Mouse (Mus musculus) MEL (cell line): Measurements from ENCODE around the gene Ndufb6. TPM values are rescaled to one million over a fixed set of nuclear protein-coding genes. Genes with fewer than 3 reads are reported as not detected.

Experiments
- DNase-seq: peaks from one replicate; pipeline ENCODE4 v3.0.0; 2011; ENCODE audit warnings: low read depth, low spot score
- H3K27ac ChIP-seq: 2 replicates; pipeline ENCODE4 v1.5.1; 2012; ENCODE audit warnings: low read depth, mild to moderate bottlenecking, control low read depth, low read length, moderate library complexity; ENCODE audit not compliant: control insufficient read depth
- H3K27me3 ChIP-seq, 2 experiments: fragments of 150-350 bp in 1 of 2; sonication (generic) in 1 of 2; 2 replicates each; pipeline ENCODE4 v1.6.1; 2012; ENCODE audit warnings: low read length in 2 of 2, mild to moderate bottlenecking in 2 of 2, improper control_type of control experiment in 1 of 2, moderate library complexity in 1 of 2; ENCODE audit not compliant: insufficient read depth in 2 of 2, control insufficient read depth in 1 of 2
- H3K36me3 ChIP-seq, 2 experiments: 2 replicates each; pipeline ENCODE4 v1.6.1; 2012 to 2014; ENCODE audit warnings: low read length in 2 of 2, improper control_type of control experiment in 1 of 2, inconsistent platforms in 1 of 2, mild to moderate bottlenecking in 1 of 2; ENCODE audit not compliant: insufficient read depth in 2 of 2, control insufficient read depth in 1 of 2
- H3K4me1 ChIP-seq, 2 experiments: fragments of 150-350 bp in 1 of 2; sonication (generic) in 1 of 2; 2 replicates each; pipeline ENCODE4 v1.6.1; 2012; ENCODE audit warnings: low read length in 2 of 2, improper control_type of control experiment in 1 of 2, mild to moderate bottlenecking in 1 of 2; ENCODE audit not compliant: insufficient read depth in 2 of 2, control insufficient read depth in 1 of 2
- H3K4me3 ChIP-seq, 2 experiments: fragments of 150-350 bp in 1 of 2; sonication (generic) in 1 of 2; 2 replicates each; pipeline ENCODE4 v1.5.1; 2012; ENCODE audit warnings: low read depth in 2 of 2, low read length in 2 of 2, mild to moderate bottlenecking in 2 of 2, moderate library complexity in 2 of 2, control low read depth in 1 of 2, improper control_type of control experiment in 1 of 2; ENCODE audit not compliant: control insufficient read depth in 1 of 2, insufficient read depth in 1 of 2
- H3K79me2 ChIP-seq: 2 replicates; pipeline ENCODE4 v1.6.1; 2012; ENCODE audit warnings: mild to moderate bottlenecking, low read length, moderate library complexity; ENCODE audit not compliant: control insufficient read depth, poor library complexity, insufficient read depth
- H3K9ac ChIP-seq: 2 replicates; pipeline ENCODE4 v1.6.1; 2012; ENCODE audit warnings: low read depth, mild to moderate bottlenecking, control low read depth, low read length, moderate library complexity; ENCODE audit not compliant: control insufficient read depth, poor library complexity, severe bottlenecking
- H3K9me3 ChIP-seq: fragments of 150-350 bp; sonication (generic); replicated peaks from 2 replicates; pipeline ENCODE4 v1.6.1; 2012; ENCODE audit warnings: mild to moderate bottlenecking, low read length, improper control_type of control experiment, moderate library complexity; ENCODE audit not compliant: insufficient read depth
- BHLHE40 ChIP-seq: IDR thresholded peaks from 2 replicates; pipeline ENCODE4 v1.6.1; 2012; ENCODE audit warnings: low read depth, mild to moderate bottlenecking, inconsistent platforms, low read length, improper control_type of control experiment, borderline replicate concordance
- CHD2 ChIP-seq: IDR thresholded peaks from 2 replicates; pipeline ENCODE4 v1.6.1; 2011; ENCODE audit warnings: low read length, improper control_type of control experiment
- CTCF ChIP-seq, 3 experiments: IDR thresholded peaks in 2 of 3; conservative IDR thresholded peaks in 1 of 3; 2 replicates each; pipeline ENCODE4 v1.5.1; 2011 to 2012; ENCODE audit warnings: low read length in 3 of 3, low read depth in 2 of 3, mild to moderate bottlenecking in 2 of 3, improper control_type of control experiment in 1 of 3, inconsistent platforms in 1 of 3, mixed read lengths in 1 of 3, moderate library complexity in 1 of 3; ENCODE audit not compliant: control insufficient read depth in 1 of 3, insufficient read depth in 1 of 3, poor library complexity in 1 of 3, severe bottlenecking in 1 of 3
- E2F4 ChIP-seq: IDR thresholded peaks from 2 replicates; pipeline ENCODE4 v1.6.1; 2011; ENCODE audit warnings: low read depth, low read length, improper control_type of control experiment, borderline replicate concordance
- EP300 ChIP-seq, 2 experiments: IDR thresholded peaks; 2 replicates each; pipeline ENCODE4 v1.6.1; 2011; ENCODE audit warnings: improper control_type of control experiment in 2 of 2, low read length in 2 of 2, low read depth in 1 of 2, mild to moderate bottlenecking in 1 of 2
- GABPA ChIP-seq: IDR thresholded peaks from 2 replicates; pipeline ENCODE4 v1.6.1; 2012; ENCODE audit warnings: low read depth, mild to moderate bottlenecking, inconsistent platforms, low read length, improper control_type of control experiment, moderate library complexity
- GATA1 ChIP-seq: IDR thresholded peaks from 2 replicates; pipeline ENCODE4 v1.6.1; 2011; ENCODE audit warnings: low read depth, low read length, improper control_type of control experiment
- HCFC1 ChIP-seq: IDR thresholded peaks from 2 replicates; pipeline ENCODE4 v1.6.1; 2012; ENCODE audit warnings: low read depth, mild to moderate bottlenecking, inconsistent platforms, low read length, improper control_type of control experiment, moderate library complexity
- JUND ChIP-seq: IDR thresholded peaks from 2 replicates; pipeline ENCODE4 v1.6.1; 2011; ENCODE audit warnings: low read depth, mild to moderate bottlenecking, improper control_type of control experiment, low read length
- KAT2A ChIP-seq: conservative IDR thresholded peaks from 2 replicates; pipeline ENCODE4 v1.6.1; 2012; ENCODE audit warnings: low read depth, low read length, improper control_type of control experiment, inconsistent platforms
- MAFK ChIP-seq: IDR thresholded peaks from 2 replicates; pipeline ENCODE4 v1.6.1; 2011; ENCODE audit warnings: low read depth, mild to moderate bottlenecking, low read length, improper control_type of control experiment, borderline replicate concordance
- MAX ChIP-seq: IDR thresholded peaks from 2 replicates; pipeline ENCODE4 v1.6.1; 2011; ENCODE audit warnings: low read length, improper control_type of control experiment
- MAZ ChIP-seq: IDR thresholded peaks from 2 replicates; pipeline ENCODE4 v1.6.1; 2012; ENCODE audit warnings: low read depth, mild to moderate bottlenecking, inconsistent platforms, low read length, improper control_type of control experiment
- MEF2A ChIP-seq: IDR thresholded peaks from 2 replicates; pipeline ENCODE4 v1.6.1; 2014; ENCODE audit warnings: low read depth, mild to moderate bottlenecking, inconsistent platforms, low read length, improper control_type of control experiment; ENCODE audit not compliant: poor library complexity, insufficient replicate concordance, severe bottlenecking; ENCODE audit errors: extremely low read depth
- MXI1 ChIP-seq: IDR thresholded peaks from 2 replicates; pipeline ENCODE4 v1.6.1; 2011; ENCODE audit warnings: mild to moderate bottlenecking, low read depth, low read length, improper control_type of control experiment
- MYB ChIP-seq: IDR thresholded peaks from 2 replicates; pipeline ENCODE4 v1.6.1; 2011; ENCODE audit warnings: mild to moderate bottlenecking, low read depth, low read length, improper control_type of control experiment
- MYC ChIP-seq: IDR thresholded peaks from 2 replicates; pipeline ENCODE4 v1.6.1; 2011; ENCODE audit warnings: low read depth, mild to moderate bottlenecking, low read length, improper control_type of control experiment, moderate library complexity
- NELFE ChIP-seq: IDR thresholded peaks from 2 replicates; pipeline ENCODE4 v1.6.1; 2011; ENCODE audit warnings: low read depth, low read length, improper control_type of control experiment
- NRF1 ChIP-seq: IDR thresholded peaks from 2 replicates; pipeline ENCODE4 v1.6.1; 2014; ENCODE audit warnings: low read depth, mild to moderate bottlenecking, inconsistent platforms, low read length, improper control_type of control experiment, moderate library complexity; ENCODE audit not compliant: poor library complexity, insufficient read depth, severe bottlenecking
- POLR2A ChIP-seq, 2 experiments: IDR thresholded peaks; 2 replicates each; pipeline ENCODE4 v1.6.1; 2011 to 2012; ENCODE audit warnings: low read length in 2 of 2, mild to moderate bottlenecking in 2 of 2, control low read depth in 1 of 2, improper control_type of control experiment in 1 of 2, low read depth in 1 of 2, moderate library complexity in 1 of 2; ENCODE audit not compliant: control insufficient read depth in 1 of 2, insufficient read depth in 1 of 2, poor library complexity in 1 of 2
- POLR2AphosphoS2 ChIP-seq: IDR thresholded peaks from 2 replicates; pipeline ENCODE4 v1.6.1; 2011; ENCODE audit warnings: low read length, improper control_type of control experiment
- POLR2AphosphoS5 ChIP-seq: IDR thresholded peaks from 2 replicates; pipeline ENCODE4 v1.6.1; 2012; ENCODE audit warnings: low read depth, borderline replicate concordance, mild to moderate bottlenecking, inconsistent platforms, low read length, moderate library complexity, mixed read lengths
- RAD21 ChIP-seq: IDR thresholded peaks from 2 replicates; pipeline ENCODE4 v1.6.1; 2011; ENCODE audit warnings: mild to moderate bottlenecking, low read depth, low read length, improper control_type of control experiment
- RCOR1 ChIP-seq: IDR thresholded peaks from 2 replicates; pipeline ENCODE4 v1.6.1; 2012; ENCODE audit warnings: low read depth, mild to moderate bottlenecking, inconsistent platforms, low read length, improper control_type of control experiment
- SIN3A ChIP-seq: IDR thresholded peaks from 2 replicates; pipeline ENCODE4 v1.6.1; 2012; ENCODE audit warnings: low read length, improper control_type of control experiment, inconsistent platforms
- SMC3 ChIP-seq: IDR thresholded peaks from 2 replicates; pipeline ENCODE4 v1.6.1; 2011; ENCODE audit warnings: low read depth, low read length, improper control_type of control experiment
- TAL1 ChIP-seq: IDR thresholded peaks from 2 replicates; pipeline ENCODE4 v1.6.1; 2012; ENCODE audit warnings: mild to moderate bottlenecking, inconsistent platforms, low read length, moderate library complexity, mixed read lengths
- TBP ChIP-seq: IDR thresholded peaks from 2 replicates; pipeline ENCODE4 v1.8.0; 2011; ENCODE audit warnings: low read depth, low read length, improper control_type of control experiment
- TCF12 ChIP-seq: IDR thresholded peaks from 2 replicates; pipeline ENCODE4 v1.6.1; 2014; ENCODE audit warnings: low read depth, mild to moderate bottlenecking, inconsistent platforms, low read length, improper control_type of control experiment, moderate library complexity
- UBTF ChIP-seq: IDR thresholded peaks from 2 replicates; pipeline ENCODE4 v1.6.1; 2012; ENCODE audit warnings: low read depth, mild to moderate bottlenecking, inconsistent platforms, low read length, improper control_type of control experiment, moderate library complexity, borderline replicate concordance; ENCODE audit not compliant: insufficient read depth
- USF1 ChIP-seq: IDR thresholded peaks from 2 replicates; pipeline ENCODE4 v1.6.1; 2014; ENCODE audit warnings: low read depth, mild to moderate bottlenecking, inconsistent platforms, low read length, improper control_type of control experiment, moderate library complexity
- USF2 ChIP-seq, 2 experiments: IDR thresholded peaks; 2 replicates each; pipeline ENCODE4 v1.6.1; 2011 to 2012; ENCODE audit warnings: improper control_type of control experiment in 2 of 2, low read length in 2 of 2, borderline replicate concordance in 1 of 2, inconsistent platforms in 1 of 2, low read depth in 1 of 2, mild to moderate bottlenecking in 1 of 2; ENCODE audit not compliant: insufficient read depth in 1 of 2
- ZC3H11A ChIP-seq: IDR thresholded peaks from 2 replicates; pipeline ENCODE4 v1.6.1; 2012; ENCODE audit warnings: low read depth, mild to moderate bottlenecking, inconsistent platforms, low read length, improper control_type of control experiment
- ZKSCAN1 ChIP-seq: IDR thresholded peaks from 2 replicates; pipeline ENCODE4 v1.6.1; 2012; ENCODE audit warnings: low read depth, mild to moderate bottlenecking, inconsistent platforms, low read length, improper control_type of control experiment, moderate library complexity
- ZMIZ1 ChIP-seq: IDR thresholded peaks from 2 replicates; pipeline ENCODE4 v1.6.1; 2012; ENCODE audit warnings: low read depth, mild to moderate bottlenecking, inconsistent platforms, low read length, improper control_type of control experiment, moderate library complexity
- ZNF384 ChIP-seq: IDR thresholded peaks from 2 replicates; pipeline ENCODE4 v1.6.1; 2012; ENCODE audit warnings: low read depth, mild to moderate bottlenecking, inconsistent platforms, low read length, improper control_type of control experiment
- polyA plus RNA-seq, 2 experiments: library from polyadenylated mRNA; stranded (reverse) in 1 of 2; unstranded in 1 of 2; fragments of >175 nt in 1 of 2; fragments of >200 nt in 1 of 2; gene quantifications; 2 replicates each; pipeline versions ENCODE4 v1.2.1 to v1.2.4; 2012; ENCODE audit warnings: low replicate concordance in 2 of 2, low read depth in 1 of 2; ENCODE audit not compliant: insufficient read length in 2 of 2, insufficient read depth in 1 of 2, missing spikeins in 1 of 2
- total RNA-seq: library from RNA; depleted of rRNA; stranded (reverse); fragments of 300-350 nt; gene quantifications from 2 replicates; pipeline ENCODE4 v1.2.3, GENCODE M21; 2012; rRNA removed

Gene Ndufb6
- 225 and 229 TPM in 2 replicates for total RNA-seq
- polyA plus RNA-seq, result 100 to 1,000 TPM in 1 of 2 experiments, not detected in 1; 146 TPM

DNA sequence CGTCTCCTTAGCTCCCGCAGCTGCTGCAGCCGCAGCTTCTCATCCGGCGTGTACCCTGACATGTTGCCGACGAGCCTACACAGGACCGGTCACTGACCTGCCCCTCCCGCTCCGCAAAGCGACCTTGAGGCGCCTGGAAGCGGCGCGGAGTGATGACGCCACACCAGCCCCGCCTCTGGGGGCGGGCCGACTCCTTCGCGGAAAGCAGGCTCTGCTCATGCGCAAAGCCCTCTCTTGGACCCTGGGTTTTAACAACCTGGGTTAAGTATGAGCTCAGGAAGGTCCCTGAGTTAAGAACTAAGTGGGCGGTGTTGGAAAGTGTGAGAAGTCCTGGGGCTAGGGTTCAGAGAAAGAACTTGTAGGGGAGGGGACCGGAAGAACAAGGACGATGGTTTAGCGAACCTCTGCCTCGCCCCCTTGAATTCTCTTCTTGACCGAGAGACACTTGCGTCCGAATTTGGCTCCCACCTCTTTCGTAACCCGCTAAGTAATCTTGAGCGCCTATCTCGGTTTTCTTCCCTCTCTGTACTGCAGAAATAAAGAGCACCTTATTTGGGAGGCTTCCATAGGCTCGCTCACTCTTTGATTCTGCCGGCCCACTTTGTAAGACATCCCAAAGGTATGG is at the start of gene Ndufb6:
Ndufb6 (minus strand) TSS at position 146 of the 625 bp plus-strand sequence.
- Histone ChIP-seq H3K9me3 (no peaks in the 10 kb centered on the region), H3K9ac (peak within 1 kb of the TSS; percentile 90), H3K27me3 (no peaks in the 10 kb centered on the region), H3K4me3 (peak within 1 kb of the TSS; percentile 90 to 91), H3K27ac (peak within 1 kb of the TSS; percentile 98), H3K36me3 (peaks cover 0 to 11% of the 10 kb centered on the region in 2 experiments; a peak in 2 of 4 replicates), H3K79me2 (peaks cover 17% of the 10 kb centered on the region), H3K4me1 (peaks cover 0 to 2% of the 10 kb centered on the region in 2 experiments; a peak in 1 of 4 replicates)
- peak; percentile 97 for DNase-seq
- TF ChIP-seq MYB, result no peak
- peak; percentile 89 for TF ChIP-seq HCFC1
- no peak for TF ChIP-seq JUND
- TF ChIP-seq MEF2A, result no peak
- TF ChIP-seq RAD21, result no peak
- TF ChIP-seq SMC3, result no peak
- peak; percentile 97 for TF ChIP-seq SIN3A
- peak; percentile 57 to 93; a peak in 3 of 4 replicates for TF ChIP-seq POLR2A (IDR thresholded peaks at IDR 0.05; ENCODE audit: control insufficient read depth in 1 of 2, insufficient read depth in 1 of 2, low read depth in 1 of 2, low read length in 2 of 2, poor library complexity in 1 of 2)
- no peak for TF ChIP-seq E2F4
- TF ChIP-seq EP300 (IDR thresholded peaks at IDR 0.05; ENCODE audit: low read depth in 1 of 2, low read length in 2 of 2), result no peak
- no peak for TF ChIP-seq ZKSCAN1
- TF ChIP-seq MAZ, result peak; percentile 87; the same call in 1 of the 2 replicates
- TF ChIP-seq ZMIZ1, result no peak
- peak; percentile 47 for TF ChIP-seq TCF12
- TF ChIP-seq MAFK, result no peak
- TF ChIP-seq RCOR1, result no peak
- peak; percentile 54; the same call in 1 of the 2 replicates for TF ChIP-seq MYC
- no peak for TF ChIP-seq CTCF (IDR thresholded peaks at IDR 0.05 in 2 of 3, conservative IDR thresholded peaks at IDR 0.05 in 1 of 3; ENCODE audit: control insufficient read depth in 1 of 3, insufficient read depth in 1 of 3, low read depth in 2 of 3, low read length in 3 of 3, poor library complexity in 1 of 3, severe bottlenecking in 1 of 3)
- peak; percentile 35; the same call in 1 of the 2 replicates for TF ChIP-seq KAT2A
- TF ChIP-seq UBTF, result no peak
- peak; percentile 89 for TF ChIP-seq POLR2AphosphoS2
- TF ChIP-seq MXI1, result peak; percentile 95
- no peak for TF ChIP-seq CHD2
- TF ChIP-seq USF1, result no peak
- peak; percentile 97 for TF ChIP-seq NRF1
- peak; percentile 69; the same call in 1 of the 2 replicates for TF ChIP-seq MAX
- no peak for TF ChIP-seq POLR2AphosphoS5
- TF ChIP-seq ZNF384, result no peak
- no peak for TF ChIP-seq ZC3H11A
- TF ChIP-seq GATA1, result peak; percentile 41
- TF ChIP-seq USF2 (IDR thresholded peaks at IDR 0.05; ENCODE audit: borderline replicate concordance in 1 of 2, insufficient read depth in 1 of 2, low read depth in 1 of 2, low read length in 2 of 2), result no peak
- no peak for TF ChIP-seq BHLHE40
- peak; percentile 90 for TF ChIP-seq NELFE
- TF ChIP-seq GABPA, result no peak
- no peak for TF ChIP-seq TAL1
- peak; percentile 73; the same call in 1 of the 2 replicates for TF ChIP-seq TBP
